Mouse (Mus musculus) lung, embryonic 16.5 days (tissue): ENCODE results near the gene Mrpl34. TPM values are rescaled to one million over a fixed set of nuclear protein-coding genes. Genes with fewer than 3 reads are reported as not detected.
"Not testable (repeated sequence)": the region's sequence is repeated elsewhere in the genome, so short reads cannot be mapped to it uniquely, and the experiment has no call there.

Experiments
- ATAC-seq: fragments of 200-750 bp; cut with Nextera tagmentation; 2 replicates; pipeline ENCODE4 v1.8.0; 2017; ENCODE audit warnings: low read depth, mild to moderate bottlenecking, moderate library complexity
- H3K27ac ChIP-seq: fragments of 300-500 bp; sonication (generic); 2 replicates; pipeline ENCODE4 v1.5.1; 2014; ENCODE audit warnings: mild to moderate bottlenecking, control low read depth, low read length
- H3K27me3 ChIP-seq: fragments of 300-500 bp; sonication (generic); 2 replicates; pipeline ENCODE4 v1.6.1; 2014; ENCODE audit warnings: low read depth, low read length, mixed read lengths; ENCODE audit not compliant: control insufficient read depth, insufficient read depth
- H3K36me3 ChIP-seq: fragments of 300-500 bp; sonication (generic); 2 replicates; pipeline ENCODE4 v1.6.1; 2014; ENCODE audit warnings: low read length; ENCODE audit not compliant: control insufficient read depth, insufficient read depth
- H3K4me1 ChIP-seq: fragments of 300-500 bp; sonication (generic); replicated peaks from 2 replicates; pipeline ENCODE4 v1.6.1; 2014; ENCODE audit warnings: low read length, mixed read lengths; ENCODE audit not compliant: control insufficient read depth, insufficient read depth
- H3K4me2 ChIP-seq: fragments of 300-500 bp; sonication (generic); 2 replicates; pipeline ENCODE4 v1.6.1; 2014; ENCODE audit warnings: low read depth, low read length, control low read depth
- H3K4me3 ChIP-seq: fragments of 300-500 bp; sonication (generic); 2 replicates; pipeline ENCODE4 v1.5.1; 2014; ENCODE audit warnings: mild to moderate bottlenecking, low read length, control low read depth
- H3K9ac ChIP-seq: fragments of 300-500 bp; sonication (generic); 2 replicates; pipeline ENCODE4 v1.6.1; 2014; ENCODE audit warnings: low read length, control low read depth
- H3K9me3 ChIP-seq: fragments of 300-500 bp; sonication (generic); 2 replicates; pipeline ENCODE4 v1.6.1; 2016; ENCODE audit warnings: low read length; ENCODE audit not compliant: control insufficient read depth
- WGBS: fragments of 180-500 bp; shearing (Covaris S2); extraction: QIAGEN DNeasy Blood & Tissue Kit; methylation state at CpG from one replicate; pipeline ENCODE4 v1.1.7; 2014; 5-methylcytosine and 5-hydroxymethylcytosine counted together
- polyA plus RNA-seq: library from polyadenylated mRNA; unstranded; fragments of >200 nt; fragmentation: Nextera tagmentation; extraction: Ambion mirVana; gene quantifications from 2 replicates; pipeline ENCODE4 v1.2.1, GENCODE M21; 2015

Gene Mrpl34
- polyA plus RNA-seq = 136 and 151 TPM in 2 replicates

DNA sequence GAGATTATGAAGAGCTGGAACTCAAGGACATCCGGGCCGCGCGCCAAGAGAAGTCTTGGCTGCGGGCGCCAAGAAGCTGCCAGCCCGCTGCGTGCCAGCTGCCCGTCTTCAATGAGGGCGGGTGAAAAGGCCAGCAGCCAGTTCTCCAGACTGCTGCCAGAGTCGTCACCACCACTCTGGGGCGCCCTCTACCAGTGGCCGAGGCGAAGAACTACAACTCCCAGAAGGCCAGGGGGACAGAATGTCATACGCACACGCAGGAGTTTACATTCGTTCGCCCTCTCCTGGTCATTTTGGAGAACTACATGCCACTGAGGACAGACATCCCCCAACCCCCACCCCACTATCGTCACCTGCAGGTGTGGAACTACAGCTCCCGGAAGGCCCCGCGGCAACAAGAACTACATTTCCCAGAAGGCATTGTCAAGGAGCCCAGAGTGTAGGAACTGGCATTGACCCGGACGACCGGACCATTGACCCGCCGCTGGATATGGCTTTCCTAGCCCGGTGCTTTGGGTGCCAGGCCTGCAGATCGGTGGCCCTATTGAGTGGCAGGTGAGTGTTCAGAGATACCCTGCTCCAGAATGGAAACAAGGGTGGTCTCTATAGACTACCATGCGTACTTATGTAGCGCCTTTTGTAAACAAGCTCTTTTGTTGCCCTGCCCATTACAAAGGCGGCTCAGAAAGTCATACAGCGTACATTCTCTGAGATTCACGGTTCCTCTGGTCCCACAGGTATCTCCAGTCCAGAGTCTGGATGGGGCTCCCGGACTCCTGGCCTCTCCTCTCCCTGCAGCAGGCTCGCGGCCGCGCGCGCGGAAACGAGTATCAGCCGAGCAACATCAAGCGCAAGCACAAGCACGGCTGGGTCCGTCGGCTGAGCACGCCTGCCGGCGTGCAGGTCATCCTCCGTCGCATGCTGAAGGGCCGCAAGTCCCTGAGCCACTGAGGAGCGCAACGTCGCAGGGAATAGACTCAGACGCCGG is at the start of gene Mrpl34:
Gene Mrpl34 (plus strand): TSS at position 447 of the 988 bp plus-strand sequence.
- peak within 1 kb of the TSS; percentile 93 for H3K27ac ChIP-seq
- peak within 1 kb of the TSS; percentile 84 for H3K4me2 ChIP-seq

DNA sequence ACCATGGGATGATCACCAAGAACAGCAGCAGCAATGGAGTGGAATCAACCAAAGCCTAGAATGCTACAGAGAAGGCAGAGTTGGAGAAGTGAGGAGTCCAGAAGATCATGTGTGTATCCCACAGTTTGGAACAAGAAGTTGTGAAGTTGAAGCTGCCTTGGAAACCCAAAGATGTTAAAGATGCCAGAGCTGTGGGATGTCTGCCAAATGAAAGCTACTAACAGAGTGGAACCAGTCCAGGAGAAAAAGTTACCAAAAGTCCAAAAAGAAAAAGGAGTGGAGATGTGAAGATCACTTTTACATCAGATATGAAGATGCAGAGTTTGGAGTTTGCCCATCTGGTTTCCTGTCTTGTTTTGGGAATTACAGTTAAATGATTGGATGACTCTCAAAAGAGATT is 42.6 kb upstream of the Mrpl34 start:
- Histone ChIP-seq H3K4me2 (no peak overlapping the region), H3K4me1 (no peaks in the 10 kb centered on the region), H3K9ac (no peak overlapping the region), H3K27ac (no peak overlapping the region), H3K36me3 (no peaks in the 10 kb centered on the region), H3K4me3 (no peak overlapping the region), H3K27me3 (no peaks in the 10 kb centered on the region), H3K9me3 (no peaks in the 10 kb centered on the region)
- ATAC-seq = no peak

More for the DNA sequence above, at the start of gene Mrpl34:
- H3K4me3 ChIP-seq = peak within 1 kb of the TSS; percentile 92
- peak within 1 kb of the TSS; percentile 91 for H3K9ac ChIP-seq
- WGBS = under 1% methylated on average over 59 of the region's 59 CpGs
- H3K27me3 ChIP-seq = no peaks in the 10 kb centered on the region
- H3K9me3 ChIP-seq = no peaks in the 10 kb centered on the region
- peak; percentile 81 for ATAC-seq
- H3K36me3 ChIP-seq = peaks cover 7% of the 10 kb centered on the region
- peaks cover 23% of the 10 kb centered on the region for H3K4me1 ChIP-seq

DNA sequence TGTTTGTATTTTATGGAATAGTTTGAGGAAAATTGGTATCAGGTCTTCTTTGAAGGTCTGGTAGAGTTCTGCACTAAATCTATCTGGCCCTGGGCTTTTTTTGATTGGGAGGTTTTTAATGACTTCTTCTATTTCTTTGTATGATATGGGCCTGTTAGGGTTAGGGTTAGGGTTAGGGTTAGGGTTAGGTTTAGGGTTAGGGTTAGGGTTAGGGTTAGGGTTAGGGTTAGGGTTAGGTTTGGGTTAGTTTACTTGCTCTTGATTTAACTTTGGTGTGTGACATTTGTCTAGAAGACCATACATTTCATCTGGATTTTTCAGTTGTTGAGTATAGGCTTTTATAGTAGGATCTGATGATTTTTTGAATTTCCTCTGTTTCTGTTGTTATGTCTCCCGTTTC is 31.8 kb upstream of the Mrpl34 start:
- not testable (repeated sequence) for H3K36me3 ChIP-seq, H3K27ac ChIP-seq, H3K27me3 ChIP-seq, H3K4me1 ChIP-seq, H3K4me3 ChIP-seq, H3K9ac ChIP-seq, ATAC-seq, H3K4me2 ChIP-seq, H3K9me3 ChIP-seq
- 59% methylated on average over 1 of the region's 1 CpGs for WGBS

DNA sequence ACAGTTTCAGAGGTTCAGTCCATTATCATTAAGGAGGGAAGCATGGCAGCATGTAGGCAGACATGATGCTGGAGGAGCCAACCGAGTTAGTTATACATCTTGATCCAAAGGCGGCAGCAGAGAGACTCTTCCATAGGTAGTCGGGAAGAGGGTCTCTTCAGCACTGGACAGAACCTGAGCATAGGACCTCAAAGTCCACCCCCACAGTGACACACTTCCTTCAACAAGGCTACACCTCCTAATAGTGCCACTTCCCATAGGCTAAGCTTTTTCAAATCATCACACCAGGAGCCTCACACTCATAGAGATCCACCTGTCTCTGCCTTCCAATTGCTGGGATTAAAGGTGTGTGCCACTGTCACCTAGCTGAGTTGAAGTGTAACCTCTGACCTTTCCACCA is 27.7 kb upstream of the Mrpl34 start:
- Histone ChIP-seq H3K9ac (no peak overlapping the region), H3K4me2 (no peak overlapping the region), H3K27ac (no peak overlapping the region), H3K27me3 (no peaks in the 10 kb centered on the region), H3K9me3 (no peaks in the 10 kb centered on the region), H3K4me1 (no peaks in the 10 kb centered on the region), H3K36me3 (no peaks in the 10 kb centered on the region), H3K4me3 (no peak overlapping the region)
- no peak for ATAC-seq
- WGBS = 46% methylated on average over 3 of the region's 3 CpGs

DNA sequence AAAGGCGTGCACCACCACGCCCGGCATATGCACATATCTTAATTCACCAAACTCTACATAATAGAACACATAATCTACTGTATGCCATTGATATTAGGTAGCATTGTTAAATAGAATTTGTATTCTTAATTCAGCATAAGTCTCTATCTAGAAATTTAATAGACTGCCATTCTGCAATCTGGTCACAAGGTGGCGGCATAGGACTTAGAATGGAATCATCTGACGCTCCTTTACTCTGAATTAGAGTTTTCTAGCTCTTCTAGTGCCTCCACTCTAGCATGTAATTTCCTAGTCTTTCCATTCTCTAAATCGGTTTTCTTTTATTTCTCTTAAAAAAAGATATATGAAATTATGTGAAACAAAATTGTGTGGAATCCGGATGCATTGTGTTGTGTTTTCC is 23.4 kb upstream of the Mrpl34 start:
- no peaks in the 10 kb centered on the region for H3K9me3 ChIP-seq
- no peak overlapping the region for H3K4me2 ChIP-seq
- no peak overlapping the region for H3K4me3 ChIP-seq
- H3K9ac ChIP-seq = no peak overlapping the region
- H3K36me3 ChIP-seq = no peaks in the 10 kb centered on the region
- no peak for ATAC-seq
- 0% methylated on average over 7 of the region's 7 CpGs for WGBS
- H3K27ac ChIP-seq = no peak overlapping the region
- H3K27me3 ChIP-seq = no peaks in the 10 kb centered on the region
- no peaks in the 10 kb centered on the region for H3K4me1 ChIP-seq

DNA sequence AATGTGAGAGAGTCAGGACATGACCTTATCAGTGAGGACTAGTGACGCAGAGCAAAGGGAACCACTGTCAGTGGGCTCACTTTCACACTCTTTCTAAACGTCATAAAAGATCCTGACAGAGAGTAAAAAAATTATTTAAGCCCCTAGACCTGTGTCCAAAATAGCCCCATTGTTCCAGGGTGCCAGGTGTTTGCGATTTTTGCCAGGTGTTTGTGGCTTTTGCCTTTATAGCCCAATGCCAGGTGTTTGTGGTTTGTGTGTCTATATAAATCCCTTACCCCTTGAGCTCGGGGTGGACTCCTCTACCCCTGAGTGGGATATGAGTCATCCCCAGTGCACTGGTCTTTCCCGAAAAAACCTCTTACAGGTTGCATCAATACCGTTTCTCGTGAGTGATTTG is 19.7 kb upstream of the Mrpl34 start:
- no peak overlapping the region for H3K4me3 ChIP-seq
- H3K9ac ChIP-seq = no peak overlapping the region
- no peak overlapping the region for H3K4me2 ChIP-seq
- H3K4me1 ChIP-seq = no peaks in the 10 kb centered on the region
- H3K9me3 ChIP-seq = no peaks in the 10 kb centered on the region
- H3K27me3 ChIP-seq = no peaks in the 10 kb centered on the region
- no peak overlapping the region for H3K27ac ChIP-seq
- WGBS = 75% methylated on average over 7 of the region's 7 CpGs
- no peaks in the 10 kb centered on the region for H3K36me3 ChIP-seq
- ATAC-seq = no peak

DNA sequence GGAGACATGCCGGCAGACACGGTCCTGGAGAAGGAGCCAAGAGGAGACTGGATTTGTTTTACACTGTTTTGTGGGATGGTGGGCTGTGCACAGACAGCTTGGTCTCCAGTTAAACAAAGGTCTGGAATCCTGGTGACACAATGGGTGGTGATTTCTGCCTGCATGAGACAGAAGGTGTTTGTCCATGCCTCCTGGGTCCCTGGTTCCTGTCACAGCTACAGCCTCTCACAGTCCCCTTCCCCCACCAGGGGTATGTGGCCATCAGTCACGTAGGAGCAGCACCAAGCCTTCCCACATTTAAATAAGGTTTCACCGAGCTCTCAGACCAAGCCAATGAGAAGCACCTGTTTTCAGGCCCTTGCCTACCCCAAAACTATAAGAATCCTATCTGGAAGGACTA is 13.4 kb upstream of the Mrpl34 start:
- WGBS = 62% methylated on average over 4 of the region's 4 CpGs

DNA sequence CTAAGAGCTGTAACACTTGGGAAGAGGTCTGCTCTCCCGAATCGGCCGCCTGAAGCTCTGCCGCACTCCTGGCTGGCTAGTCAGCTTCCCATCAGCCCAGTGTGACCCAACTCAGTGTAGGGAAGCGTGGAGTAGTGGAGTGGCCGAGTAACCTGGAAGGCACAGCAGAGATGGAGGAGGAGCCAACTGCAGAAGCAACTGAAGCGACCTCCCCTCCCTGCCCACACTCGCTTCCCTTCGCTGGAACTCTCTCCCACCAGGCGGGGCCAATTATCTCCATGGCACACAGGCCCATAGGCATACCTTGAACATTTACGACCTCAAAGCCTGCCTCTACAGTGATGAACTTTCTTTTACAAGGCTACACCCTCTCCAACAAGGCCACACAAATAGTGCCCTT is 13.0 kb upstream of the Mrpl34 start:
- Histone ChIP-seq H3K36me3 (no peaks in the 10 kb centered on the region), H3K9me3 (no peaks in the 10 kb centered on the region), H3K27me3 (no peaks in the 10 kb centered on the region), H3K4me1 (no peaks in the 10 kb centered on the region), H3K27ac (no peak overlapping the region), H3K4me2 (no peak overlapping the region), H3K9ac (no peak overlapping the region), H3K4me3 (no peak overlapping the region)
- ATAC-seq = no peak
- WGBS = 60% methylated on average over 10 of the region's 11 CpGs

More for the DNA sequence above, 13.4 kb upstream of the Mrpl34 start:
- Histone ChIP-seq H3K27me3 (no peaks in the 10 kb centered on the region), H3K4me2 (no peak overlapping the region), H3K4me1 (no peaks in the 10 kb centered on the region), H3K4me3 (no peak overlapping the region), H3K36me3 (no peaks in the 10 kb centered on the region), H3K9me3 (no peaks in the 10 kb centered on the region), H3K9ac (no peak overlapping the region), H3K27ac (no peak overlapping the region)
- ATAC-seq = no peak

DNA sequence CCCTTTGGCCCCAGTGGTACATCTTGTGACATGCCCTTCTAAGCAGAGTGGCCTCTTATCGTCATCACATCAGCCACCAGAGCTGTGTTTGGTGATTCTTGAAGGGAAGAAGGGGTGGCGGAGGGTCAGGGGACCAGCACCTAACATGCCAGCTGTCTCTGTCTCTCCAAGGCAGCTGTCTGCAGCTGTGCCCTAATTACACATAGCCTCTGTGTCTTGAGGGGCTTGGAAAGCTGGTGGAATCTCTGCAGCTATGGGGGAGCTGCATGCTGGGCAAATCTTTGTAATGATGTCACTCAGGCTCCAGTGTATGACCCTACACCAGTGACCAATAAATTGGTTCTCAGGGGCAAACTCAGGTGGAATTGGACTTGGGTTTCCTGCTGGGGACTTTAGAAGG is 12.1 kb upstream of the Mrpl34 start:
- Histone ChIP-seq H3K9me3 (no peaks in the 10 kb centered on the region), H3K4me1 (no peaks in the 10 kb centered on the region; the same call in 1 of the 2 replicates), H3K27me3 (no peaks in the 10 kb centered on the region), H3K4me3 (no peak overlapping the region), H3K27ac (no peak overlapping the region), H3K4me2 (no peak overlapping the region), H3K9ac (no peak overlapping the region), H3K36me3 (no peaks in the 10 kb centered on the region; the same call in 1 of the 2 replicates)
- no peak for ATAC-seq
- 51% methylated on average over 2 of the region's 2 CpGs for WGBS
